Mouse (Mus musculus) erythroblast, embryonic 14.5 days (primary cell): ENCODE measurements around the gene Rpn2.

ENCODE experiments used
- GATA1 ChIP-seq: IDR thresholded peaks from 2 replicates; pipeline ENCODE4 v1.6.1; 2012; ENCODE audit warnings: low read length, inconsistent platforms, mixed read lengths
- TAL1 ChIP-seq: IDR thresholded peaks from 3 replicates; pipeline ENCODE4 v1.6.1; 2012; ENCODE audit warnings: low read length, inconsistent platforms, mixed read lengths

GRCm38 (mm10) chr2:157309611-157310010 is 30.8 kb downstream of the Rpn2 start:
- TF ChIP-seq TAL1, result no peak
- TF ChIP-seq GATA1, result no peak
